Mouse (Mus musculus) stomach, embryonic 14.5 days (tissue): Measurements from ENCODE around the gene Man1c1. TPM values are rescaled to one million over a fixed set of nuclear protein-coding genes. Genes with fewer than 3 reads are reported as not detected.
A peak's percentile ranks its signal among the peaks of the same experiment; 100 is the strongest.

Experiments used
- ATAC-seq: fragments of 200-750 bp; cut with Nextera tagmentation; 2 replicates; pipeline ENCODE4 v1.8.0; 2017; ENCODE audit warnings: low read depth, moderate TSS enrichment; ENCODE audit not compliant: insufficient number of reproducible peaks, insufficient read depth, low FRiP score
- H3K27ac ChIP-seq: fragments of 300-500 bp; sonication (generic); 2 replicates; pipeline ENCODE4 v1.5.1; 2014; ENCODE audit warnings: mild to moderate bottlenecking, low read length, moderate library complexity, mixed read lengths
- H3K27me3 ChIP-seq: fragments of 300-500 bp; sonication (generic); 2 replicates; pipeline ENCODE4 v1.6.1; 2014; ENCODE audit warnings: low read length, control low read depth, mixed read lengths; ENCODE audit not compliant: control insufficient read depth, insufficient read depth
- H3K36me3 ChIP-seq: fragments of 300-500 bp; sonication (generic); 2 replicates; pipeline ENCODE4 v1.6.1; 2014; ENCODE audit warnings: mild to moderate bottlenecking, control low read depth, low read length, moderate library complexity, mixed read lengths; ENCODE audit not compliant: control insufficient read depth, insufficient read depth
- H3K4me1 ChIP-seq: fragments of 300-500 bp; sonication (generic); 2 replicates; pipeline ENCODE4 v1.6.1; 2014; ENCODE audit warnings: low read length, control low read depth, mixed read lengths; ENCODE audit not compliant: control insufficient read depth, insufficient read depth
- H3K4me2 ChIP-seq: fragments of 300-500 bp; sonication (generic); replicated peaks from 2 replicates; pipeline ENCODE4 v1.6.1; 2014; ENCODE audit warnings: low read depth, low read length, control low read depth
- H3K4me3 ChIP-seq: fragments of 300-500 bp; sonication (generic); 2 replicates; pipeline ENCODE4 v1.5.1; 2014; ENCODE audit warnings: low read depth, low read length, control low read depth
- H3K9ac ChIP-seq: fragments of 300-500 bp; sonication (generic); replicated peaks from 2 replicates; pipeline ENCODE4 v1.6.1; 2014; ENCODE audit warnings: low read depth, mild to moderate bottlenecking, control low read depth, low read length, moderate library complexity, mixed read lengths
- H3K9me3 ChIP-seq: fragments of 300-500 bp; sonication (generic); 2 replicates; pipeline ENCODE4 v1.6.1; 2016; ENCODE audit warnings: low read depth, low read length, control low read depth; ENCODE audit not compliant: control insufficient read depth
- WGBS: fragments of 180-500 bp; shearing (Covaris S2); extraction: QIAGEN DNeasy Blood & Tissue Kit; methylation state at CpG from one replicate; pipeline ENCODE4 v1.1.7; 2014; 5-methylcytosine and 5-hydroxymethylcytosine counted together
- polyA plus RNA-seq: library from polyadenylated mRNA; unstranded; fragments of >200 nt; fragmentation: Nextera tagmentation; extraction: Ambion mirVana; gene quantifications from 2 replicates; pipeline ENCODE4 v1.2.1, GENCODE M21; 2014

Gene Man1c1
- polyA plus RNA-seq, 1 experiment from 2014 or later: 1.7 TPM

GRCm38 (mm10) chr4:134719489-134719888 is 15.4 kb upstream of the Man1c1 start:
- ATAC-seq: no peak
- Histone ChIP-seq H3K9me3 (no peaks in the 10 kb centered on the region), H3K4me2 (no peak overlapping the region), H3K27me3 (no peaks in the 10 kb centered on the region), H3K9ac (no peak overlapping the region), H3K36me3 (no peaks in the 10 kb centered on the region), H3K4me1 (0 out of 2 replicates have a peak, but pooled peaks cover under 1% of the 10 kb centered on the region), H3K4me3 (no peak overlapping the region), H3K27ac (no peak overlapping the region)
- 79% methylated on average over 8 of the region's 8 CpGs for WGBS

- H3K36me3 ChIP-seq: no peaks in the 10 kb centered on the region
- H3K4me2 ChIP-seq: no peak overlapping the region
- no peak overlapping the region for H3K9ac ChIP-seq
- no peak overlapping the region for H3K27ac ChIP-seq
- H3K4me3 ChIP-seq: no peak overlapping the region
- no peaks in the 10 kb centered on the region for H3K4me1 ChIP-seq
- H3K9me3 ChIP-seq: no peaks in the 10 kb centered on the region
- WGBS: 6% methylated on average over 8 of the region's 8 CpGs
- ATAC-seq: peak; percentile 83
- H3K27me3 ChIP-seq: no peaks in the 10 kb centered on the region
Observed at GRCm38 (mm10) chr4:134713937-134714336, 9.8 kb upstream of the Man1c1 start.

- Histone ChIP-seq H3K9me3 (no peaks in the 10 kb centered on the region), H3K4me1 (0 out of 2 replicates have a peak, but pooled peaks cover 3% of the 10 kb centered on the region), H3K27ac (no peak overlapping the region), H3K4me3 (no peak overlapping the region), H3K4me2 (no peak overlapping the region), H3K9ac (no peak overlapping the region), H3K27me3 (peaks cover 10% of the 10 kb centered on the region; the same call in 1 of the 2 replicates), H3K36me3 (no peaks in the 10 kb centered on the region)
- WGBS: 39% methylated on average over 5 of the region's 5 CpGs
- no peak for ATAC-seq
Observed at GRCm38 (mm10) chr4:134705311-134705710, 1.2 kb upstream of the Man1c1 start.

- peak overlapping the region; percentile 99 for H3K4me2 ChIP-seq
- peaks cover 10% of the 10 kb centered on the region; the same call in 1 of the 2 replicates for H3K27me3 ChIP-seq
- under 1% methylated on average over 21 of the region's 21 CpGs for WGBS
- no peaks in the 10 kb centered on the region for H3K9me3 ChIP-seq
- H3K4me3 ChIP-seq: peak overlapping the region; percentile 57
- no peak for ATAC-seq
- no peak overlapping the region for H3K9ac ChIP-seq
- H3K4me1 ChIP-seq: 0 out of 2 replicates have a peak, but pooled peaks cover 3% of the 10 kb centered on the region
- no peaks in the 10 kb centered on the region for H3K36me3 ChIP-seq
- H3K27ac ChIP-seq: no peak overlapping the region
Observed at GRCm38 (mm10) chr4:134704590-134704989, 500 bp upstream of the Man1c1 start.

- H3K36me3 ChIP-seq: no peaks in the 10 kb centered on the region
- peak; percentile 0; the same call in 1 of the 2 replicates for ATAC-seq
- peak overlapping the region; percentile 57 for H3K4me3 ChIP-seq
- WGBS: 1% methylated on average over 77 of the region's 90 CpGs
- no peak overlapping the region for H3K27ac ChIP-seq
- no peaks in the 10 kb centered on the region for H3K9me3 ChIP-seq
- H3K9ac ChIP-seq: peak overlapping the region; percentile 45
- H3K4me1 ChIP-seq: 0 out of 2 replicates have a peak, but pooled peaks cover 3% of the 10 kb centered on the region
- peak overlapping the region; percentile 99 for H3K4me2 ChIP-seq
- peaks cover 10% of the 10 kb centered on the region; the same call in 1 of the 2 replicates for H3K27me3 ChIP-seq
Observed at GRCm38 (mm10) chr4:134702981-134703834, 882 bp downstream of the Man1c1 start.

GRCm38 (mm10) chr4:134701934-134702333 is 2.2 kb downstream of the Man1c1 start:
- 28% methylated on average over 6 of the region's 6 CpGs for WGBS

GRCm38 (mm10) chr4:134700911-134701310 is 3.2 kb downstream of the Man1c1 start:
- Histone ChIP-seq H3K4me1 (0 out of 2 replicates have a peak, but pooled peaks cover 3% of the 10 kb centered on the region), H3K9me3 (no peaks in the 10 kb centered on the region), H3K9ac (no peak overlapping the region), H3K27me3 (peaks cover 10% of the 10 kb centered on the region; the same call in 1 of the 2 replicates), H3K4me2 (no peak overlapping the region), H3K4me3 (no peak overlapping the region), H3K36me3 (no peaks in the 10 kb centered on the region), H3K27ac (no peak overlapping the region)
- ATAC-seq: no peak
- WGBS: 92% methylated on average over 2 of the region's 2 CpGs

More at GRCm38 (mm10) chr4:134701934-134702333, 2.2 kb downstream of the Man1c1 start:
- 0 out of 2 replicates have a peak, but pooled peaks cover 3% of the 10 kb centered on the region for H3K4me1 ChIP-seq
- ATAC-seq: no peak
- H3K27ac ChIP-seq: no peak overlapping the region
- H3K4me2 ChIP-seq: peak overlapping the region; percentile 99; the same call in 1 of the 2 replicates
- no peaks in the 10 kb centered on the region for H3K36me3 ChIP-seq
- peaks cover 10% of the 10 kb centered on the region; the same call in 1 of the 2 replicates for H3K27me3 ChIP-seq
- H3K9me3 ChIP-seq: no peaks in the 10 kb centered on the region
- H3K4me3 ChIP-seq: no peak overlapping the region
- H3K9ac ChIP-seq: no peak overlapping the region

- WGBS: 66% methylated on average over 9 of the region's 9 CpGs
- Histone ChIP-seq H3K27ac (no peak overlapping the region), H3K9ac (no peak overlapping the region), H3K27me3 (no peaks in the 10 kb centered on the region), H3K9me3 (no peaks in the 10 kb centered on the region; the same call in 1 of the 2 replicates), H3K4me2 (no peak overlapping the region), H3K36me3 (no peaks in the 10 kb centered on the region), H3K4me1 (no peaks in the 10 kb centered on the region), H3K4me3 (no peak overlapping the region)
- no peak for ATAC-seq
Observed at GRCm38 (mm10) chr4:134693202-134693940, 10.7 kb downstream of the Man1c1 start.
